Mouse (Mus musculus): Measurements from ENCODE around the gene Vmac. TPM values are rescaled to one million over a fixed set of nuclear protein-coding genes. Genes with fewer than 3 reads are reported as not detected.

Vmac gene
- polyA plus RNA-seq, 1 experiment from 2014 or later: 16.9 TPM

DNA sequence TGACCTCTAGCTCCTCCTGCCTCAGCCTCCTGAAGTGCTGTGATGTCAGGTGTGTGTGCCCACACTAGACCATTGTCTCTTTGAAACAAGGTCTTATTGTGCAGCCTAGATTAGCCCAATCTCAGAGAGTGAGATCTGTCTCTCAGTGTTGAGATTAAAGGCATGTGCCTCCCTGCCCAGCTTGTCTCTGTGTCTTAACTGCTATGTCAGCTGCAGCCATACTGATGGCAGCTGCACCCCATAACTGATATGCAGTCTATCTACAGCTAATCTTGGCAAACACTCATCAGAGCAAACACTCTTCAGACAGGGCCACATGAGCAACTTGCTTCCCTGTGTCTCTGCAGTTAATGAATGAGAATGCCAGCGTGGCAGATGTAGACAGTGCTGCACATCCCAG is 11.3 kb downstream of the Vmac start:
- H3K4me3 ChIP-seq (replicated peaks): no peak overlapping the region
- H3K4me2 ChIP-seq: no peak overlapping the region
- no peak for ATAC-seq (ENCODE audit: insufficient read depth, low FRiP score, low read depth)
- no peaks in the 10 kb centered on the region for H3K27me3 ChIP-seq (replicated peaks)
- no peaks in the 10 kb centered on the region for H3K4me1 ChIP-seq
- no peaks in the 10 kb centered on the region for H3K9me3 ChIP-seq
- H3K36me3 ChIP-seq: peaks cover 90% of the 10 kb centered on the region
- no peak overlapping the region for H3K27ac ChIP-seq
- WGBS: 90% methylated on average over 1 of the region's 1 CpGs
- H3K9ac ChIP-seq: no peak overlapping the region

DNA sequence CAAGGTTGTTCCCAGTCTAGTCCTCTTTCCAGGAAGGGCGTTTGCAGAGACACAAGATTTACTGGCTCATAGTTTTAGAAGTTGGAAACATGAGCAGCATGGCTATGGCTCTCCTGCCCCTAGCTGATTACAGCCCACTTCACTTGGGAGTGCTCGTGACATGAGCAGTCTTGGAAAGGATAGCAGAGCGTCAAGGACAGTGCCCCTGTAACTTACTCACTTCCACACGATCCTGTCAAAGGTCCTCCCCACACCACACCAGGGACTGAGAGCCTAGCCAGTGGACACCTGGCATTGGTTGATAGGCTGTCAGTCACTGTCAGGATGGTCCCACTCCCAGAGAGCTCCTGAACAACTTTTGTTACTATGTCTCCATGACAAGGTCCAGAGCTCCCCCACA is 14.8 kb downstream of the Vmac start:
- 90% methylated on average over 4 of the region's 4 CpGs for WGBS
- peaks cover 88% of the 10 kb centered on the region for H3K36me3 ChIP-seq
- H3K9me3 ChIP-seq: no peaks in the 10 kb centered on the region
- H3K9ac ChIP-seq: no peak overlapping the region
- no peaks in the 10 kb centered on the region for H3K27me3 ChIP-seq (replicated peaks)
- no peaks in the 10 kb centered on the region for H3K4me1 ChIP-seq
- ATAC-seq (ENCODE audit: insufficient read depth, low FRiP score, low read depth): no peak
- H3K4me2 ChIP-seq: no peak overlapping the region
- H3K27ac ChIP-seq: no peak overlapping the region
- H3K4me3 ChIP-seq (replicated peaks): no peak overlapping the region

GRCm38 (mm10) chr17:56700451-56700850 is 17.4 kb downstream of the Vmac start:
- Histone ChIP-seq H3K4me1 (no peaks in the 10 kb centered on the region), H3K36me3 (peaks cover 84% of the 10 kb centered on the region), H3K27me3 (replicated peaks) (no peaks in the 10 kb centered on the region), H3K9me3 (no peaks in the 10 kb centered on the region), H3K9ac (no peak overlapping the region), H3K27ac (no peak overlapping the region), H3K4me3 (replicated peaks) (no peak overlapping the region), H3K4me2 (no peak overlapping the region)
- 69% methylated on average over 2 of the region's 2 CpGs for WGBS
- no peak for ATAC-seq (ENCODE audit: insufficient read depth, low FRiP score, low read depth)

- no peak for ATAC-seq (ENCODE audit: insufficient read depth, low FRiP score, low read depth)
- 62% methylated on average over 6 of the region's 6 CpGs for WGBS
- no peak overlapping the region for H3K9ac ChIP-seq
- H3K4me1 ChIP-seq: peaks cover 6% of the 10 kb centered on the region
- peak overlapping the region; percentile 33; the same call in 1 of the 2 replicates for H3K27ac ChIP-seq
- H3K4me3 ChIP-seq (replicated peaks): no peak overlapping the region
- H3K4me2 ChIP-seq: no peak overlapping the region
- no peaks in the 10 kb centered on the region for H3K27me3 ChIP-seq (replicated peaks)
- peaks cover 57% of the 10 kb centered on the region for H3K36me3 ChIP-seq
- no peaks in the 10 kb centered on the region for H3K9me3 ChIP-seq
These were observed 23.9 kb downstream of the Vmac start for GRCm38 (mm10) chr17:56693851-56694310.

DNA sequence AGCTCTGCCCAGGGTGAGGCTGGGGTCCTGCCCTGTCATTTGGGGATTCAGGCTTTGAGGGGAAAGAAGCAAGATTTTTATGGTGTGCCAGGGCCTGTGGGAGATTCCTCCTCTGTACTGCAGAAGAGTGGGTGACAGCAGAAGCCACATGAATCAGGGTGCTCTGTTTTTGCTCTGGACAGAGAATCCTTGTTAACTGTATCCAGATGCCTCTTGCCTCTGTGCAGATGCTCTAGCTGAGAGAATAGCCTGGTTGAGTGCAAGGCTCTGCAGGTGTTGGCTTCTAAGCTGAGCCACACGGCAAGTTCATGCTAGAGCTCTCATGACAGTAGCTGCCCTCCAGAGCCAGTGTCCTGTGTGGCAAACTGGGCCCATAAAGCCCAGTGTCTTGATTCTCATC is 24.4 kb downstream of the Vmac start:
- Histone ChIP-seq H3K27me3 (replicated peaks) (no peaks in the 10 kb centered on the region), H3K36me3 (peaks cover 56% of the 10 kb centered on the region), H3K9ac (no peak overlapping the region), H3K4me3 (replicated peaks) (no peak overlapping the region), H3K9me3 (no peaks in the 10 kb centered on the region), H3K4me1 (peaks cover 6% of the 10 kb centered on the region), H3K4me2 (no peak overlapping the region), H3K27ac (peak overlapping the region; percentile 33; the same call in 1 of the 2 replicates)
- 68% methylated on average over 1 of the region's 1 CpGs for WGBS
- ATAC-seq (ENCODE audit: insufficient read depth, low FRiP score, low read depth): no peak

- Histone ChIP-seq H3K36me3 (peaks cover 45% of the 10 kb centered on the region), H3K27me3 (replicated peaks) (no peaks in the 10 kb centered on the region), H3K9ac (no peak overlapping the region), H3K27ac (no peak overlapping the region), H3K4me3 (replicated peaks) (no peak overlapping the region), H3K4me1 (peaks cover 1% of the 10 kb centered on the region; the same call in 1 of the 2 replicates), H3K9me3 (no peaks in the 10 kb centered on the region), H3K4me2 (no peak overlapping the region)
- no peak for ATAC-seq (ENCODE audit: insufficient read depth, low FRiP score, low read depth)
- WGBS: 90% methylated on average over 2 of the region's 2 CpGs
These were observed 29.1 kb downstream of the Vmac start for GRCm38 (mm10) chr17:56688689-56689088.

DNA sequence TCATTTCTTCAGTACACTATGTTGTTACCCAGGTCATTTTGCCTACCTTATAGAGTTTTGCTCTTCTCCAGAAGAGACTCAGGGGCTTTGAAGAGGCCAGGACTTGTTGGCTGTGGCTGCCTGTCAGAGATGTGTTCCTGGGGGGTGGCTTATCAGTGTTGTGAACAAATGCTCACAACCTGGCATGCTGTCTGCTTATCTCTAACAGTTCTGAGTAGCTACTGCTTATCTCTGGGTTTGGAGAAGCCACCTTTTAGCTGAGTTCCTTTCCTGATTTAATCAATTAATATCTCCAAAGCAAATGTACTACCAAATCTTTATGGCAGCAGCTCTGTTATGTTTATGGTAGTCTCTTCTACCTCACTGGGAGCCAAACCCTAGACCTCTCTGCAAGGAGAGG is 29.8 kb downstream of the Vmac start:
- Histone ChIP-seq H3K36me3 (peaks cover 40% of the 10 kb centered on the region), H3K4me2 (no peak overlapping the region), H3K9me3 (no peaks in the 10 kb centered on the region), H3K4me3 (replicated peaks) (no peak overlapping the region), H3K9ac (no peak overlapping the region), H3K4me1 (peaks cover 2% of the 10 kb centered on the region; the same call in 1 of the 2 replicates), H3K27me3 (replicated peaks) (no peaks in the 10 kb centered on the region), H3K27ac (no peak overlapping the region)
- ATAC-seq (ENCODE audit: insufficient read depth, low FRiP score, low read depth): peak; percentile 64

DNA sequence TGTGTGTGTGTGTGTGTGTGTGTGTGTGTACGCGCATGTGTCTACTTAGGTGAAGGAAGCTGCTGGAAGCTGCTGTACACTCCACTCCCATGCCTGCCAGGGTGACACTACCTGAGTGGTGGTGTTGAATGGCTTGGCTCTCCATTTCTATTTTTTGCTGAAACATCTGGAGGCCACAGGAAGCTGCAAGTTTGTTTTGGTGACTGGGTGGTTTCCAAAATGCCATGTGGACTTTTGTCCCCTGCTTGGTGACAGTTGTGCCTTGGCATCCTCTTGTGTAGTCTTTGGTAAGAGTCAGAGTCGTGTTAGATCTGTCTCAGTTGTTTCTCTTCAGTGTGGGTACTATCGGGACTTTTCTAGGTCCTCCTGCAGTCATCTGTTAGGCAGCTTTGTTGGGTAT is 31.0 kb downstream of the Vmac start:
- Histone ChIP-seq H3K9me3 (no peaks in the 10 kb centered on the region), H3K9ac (no peak overlapping the region), H3K27ac (no peak overlapping the region), H3K27me3 (replicated peaks) (no peaks in the 10 kb centered on the region), H3K36me3 (peaks cover 39% of the 10 kb centered on the region), H3K4me1 (peaks cover 9% of the 10 kb centered on the region), H3K4me2 (no peak overlapping the region), H3K4me3 (replicated peaks) (no peak overlapping the region)
- no peak for ATAC-seq (ENCODE audit: insufficient read depth, low FRiP score, low read depth)
- 90% methylated on average over 3 of the region's 4 CpGs for WGBS

DNA sequence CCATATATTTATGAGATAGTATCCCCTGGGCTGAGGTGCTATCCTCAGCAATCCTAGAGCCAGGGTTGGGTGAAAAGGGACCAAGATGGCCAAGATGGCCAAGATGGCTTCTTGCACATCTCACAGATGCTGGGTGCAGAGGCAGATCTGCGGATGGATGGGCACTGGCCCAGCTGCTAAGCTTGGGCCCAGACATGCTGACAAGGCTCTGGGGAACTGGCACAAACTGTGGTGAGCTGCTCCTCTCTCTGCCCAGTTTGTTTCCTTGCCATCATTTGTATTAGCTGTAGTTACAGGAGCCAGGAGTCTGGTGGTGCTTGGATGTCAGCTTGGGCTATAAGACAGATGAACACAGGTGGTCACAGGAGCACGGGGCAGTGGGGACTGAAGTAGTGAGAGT is 33.2 kb downstream of the Vmac start:
- WGBS: 77% methylated on average over 2 of the region's 2 CpGs
- Histone ChIP-seq H3K9me3 (no peaks in the 10 kb centered on the region), H3K4me3 (replicated peaks) (no peak overlapping the region), H3K27me3 (replicated peaks) (no peaks in the 10 kb centered on the region), H3K4me1 (peaks cover 14% of the 10 kb centered on the region), H3K9ac (no peak overlapping the region), H3K4me2 (no peak overlapping the region), H3K27ac (no peak overlapping the region), H3K36me3 (peaks cover 43% of the 10 kb centered on the region)
- no peak for ATAC-seq (ENCODE audit: insufficient read depth, low FRiP score, low read depth)

- H3K9me3 ChIP-seq: no peaks in the 10 kb centered on the region
- peaks cover 40% of the 10 kb centered on the region for H3K36me3 ChIP-seq
- H3K4me2 ChIP-seq: no peak overlapping the region
- 77% methylated on average over 5 of the region's 5 CpGs for WGBS
- no peak overlapping the region for H3K9ac ChIP-seq
- no peak overlapping the region for H3K27ac ChIP-seq
- H3K27me3 ChIP-seq (replicated peaks): no peaks in the 10 kb centered on the region
- no peak overlapping the region for H3K4me3 ChIP-seq (replicated peaks)
- H3K4me1 ChIP-seq: peaks cover 14% of the 10 kb centered on the region
- ATAC-seq (ENCODE audit: insufficient read depth, low FRiP score, low read depth): no peak
These were observed 34.2 kb downstream of the Vmac start for GRCm38 (mm10) chr17:56683546-56684140.

DNA sequence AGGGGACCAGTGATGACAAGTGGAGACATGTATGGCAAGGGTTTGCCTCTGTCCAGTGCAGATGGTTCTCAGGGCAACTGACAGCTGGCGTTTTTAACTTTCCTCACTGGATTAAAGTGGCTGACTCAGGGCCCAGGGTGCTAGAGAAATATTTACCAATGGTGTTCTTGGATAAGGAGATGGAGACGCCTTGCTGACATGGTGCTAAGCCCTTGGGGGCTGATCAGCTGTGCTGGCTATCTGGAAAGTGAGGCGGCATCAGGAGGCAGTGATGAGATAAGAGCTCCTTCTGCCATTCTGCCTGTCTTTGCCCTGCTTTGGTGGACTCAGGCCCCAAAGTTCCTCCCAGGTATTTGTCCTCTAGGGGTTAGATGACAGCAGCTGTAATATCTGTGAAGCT is 34.9 kb downstream of the Vmac start:
- Histone ChIP-seq H3K27ac (no peak overlapping the region), H3K4me1 (peaks cover 14% of the 10 kb centered on the region), H3K9ac (no peak overlapping the region), H3K36me3 (peaks cover 33% of the 10 kb centered on the region), H3K27me3 (replicated peaks) (no peaks in the 10 kb centered on the region), H3K4me2 (no peak overlapping the region), H3K4me3 (replicated peaks) (no peak overlapping the region), H3K9me3 (no peaks in the 10 kb centered on the region)
- WGBS: 48% methylated on average over 3 of the region's 3 CpGs
- peak; percentile 48; the same call in 1 of the 2 replicates for ATAC-seq (ENCODE audit: insufficient read depth, low FRiP score, low read depth)

DNA sequence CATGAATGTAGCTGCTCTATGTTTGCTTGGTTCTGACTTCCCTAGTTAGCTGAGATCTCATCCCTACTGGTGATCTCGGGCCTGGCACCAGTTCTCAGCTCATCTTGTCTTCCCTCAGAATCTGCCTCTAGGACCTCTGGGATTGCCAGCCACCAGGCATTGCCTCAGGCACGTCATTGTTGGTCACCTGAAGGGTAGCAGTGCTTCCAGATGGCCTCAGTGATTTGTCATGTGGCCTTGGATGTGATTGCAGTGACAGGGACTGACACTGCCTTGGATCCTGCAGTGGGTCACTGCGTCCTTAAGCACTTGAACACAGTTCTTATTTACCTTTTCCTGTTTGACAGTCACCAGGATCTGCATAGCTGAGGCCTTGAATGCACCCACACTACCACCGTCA is 36.0 kb downstream of the Vmac start:
- no peak overlapping the region for H3K9ac ChIP-seq
- no peak overlapping the region for H3K4me2 ChIP-seq
- WGBS: 68% methylated on average over 4 of the region's 4 CpGs
- peaks cover 31% of the 10 kb centered on the region for H3K36me3 ChIP-seq
- no peaks in the 10 kb centered on the region for H3K27me3 ChIP-seq (replicated peaks)
- H3K9me3 ChIP-seq: no peaks in the 10 kb centered on the region
- H3K27ac ChIP-seq: no peak overlapping the region
- H3K4me3 ChIP-seq (replicated peaks): no peak overlapping the region
- H3K4me1 ChIP-seq: peaks cover 14% of the 10 kb centered on the region
- ATAC-seq (ENCODE audit: insufficient read depth, low FRiP score, low read depth): no peak

Measured in stomach, embryonic 15.5 days (tissue).